Mouse (Mus musculus) stomach, embryonic 15.5 days (tissue): ENCODE data around the gene Kif3b. TPM values are rescaled to one million over a fixed set of nuclear protein-coding genes. Genes with fewer than 3 reads are reported as not detected.
"Not testable (repeated sequence)": the region's sequence is repeated elsewhere in the genome, so short reads cannot be mapped to it uniquely, and the experiment has no call there.

Experiments used
- ATAC-seq: fragments of 200-750 bp; cut with Nextera tagmentation; 2 replicates; pipeline ENCODE4 v1.8.0; 2017; ENCODE audit warnings: low read depth, moderate number of reproducible peaks, moderate TSS enrichment; ENCODE audit not compliant: insufficient read depth, low FRiP score
- H3K27ac ChIP-seq: fragments of 300-500 bp; sonication (generic); 2 replicates; pipeline ENCODE4 v1.5.1; 2015; ENCODE audit warnings: mild to moderate bottlenecking, inconsistent platforms
- H3K27me3 ChIP-seq: fragments of 300-500 bp; sonication (generic); replicated peaks from 2 replicates; pipeline ENCODE4 v1.6.1; 2015; ENCODE audit warnings: inconsistent platforms
- H3K36me3 ChIP-seq: fragments of 300-500 bp; sonication (generic); 2 replicates; pipeline ENCODE4 v1.6.1; 2015; ENCODE audit warnings: inconsistent platforms
- H3K4me1 ChIP-seq: fragments of 300-500 bp; sonication (generic); 2 replicates; pipeline ENCODE4 v1.6.1; 2015; ENCODE audit warnings: inconsistent platforms
- H3K4me2 ChIP-seq: fragments of 300-500 bp; sonication (generic); 2 replicates; pipeline ENCODE4 v1.6.1; 2015; ENCODE audit warnings: mild to moderate bottlenecking, inconsistent platforms
- H3K4me3 ChIP-seq: fragments of 300-500 bp; sonication (generic); replicated peaks from 2 replicates; pipeline ENCODE4 v1.5.1; 2015; ENCODE audit warnings: inconsistent platforms
- H3K9ac ChIP-seq: fragments of 300-500 bp; sonication (generic); 2 replicates; pipeline ENCODE4 v1.6.1; 2015; ENCODE audit warnings: inconsistent platforms
- H3K9me3 ChIP-seq: fragments of 300-500 bp; sonication (generic); 2 replicates; pipeline ENCODE4 v1.6.1; 2016; ENCODE audit warnings: inconsistent platforms
- WGBS: fragments of 180-500 bp; shearing (Covaris S2); methylation state at CpG from one replicate; pipeline ENCODE4 v1.1.7; 2015; 5-methylcytosine and 5-hydroxymethylcytosine counted together
- polyA plus RNA-seq: library from polyadenylated mRNA; unstranded; fragments of >200 nt; fragmentation: Nextera tagmentation; extraction: Ambion mirVana; gene quantifications from 2 replicates; pipeline ENCODE4 v1.2.1, GENCODE M21; 2015

Kif3b gene
- 6.3 and 7.0 TPM in 2 replicates for polyA plus RNA-seq

DNA sequence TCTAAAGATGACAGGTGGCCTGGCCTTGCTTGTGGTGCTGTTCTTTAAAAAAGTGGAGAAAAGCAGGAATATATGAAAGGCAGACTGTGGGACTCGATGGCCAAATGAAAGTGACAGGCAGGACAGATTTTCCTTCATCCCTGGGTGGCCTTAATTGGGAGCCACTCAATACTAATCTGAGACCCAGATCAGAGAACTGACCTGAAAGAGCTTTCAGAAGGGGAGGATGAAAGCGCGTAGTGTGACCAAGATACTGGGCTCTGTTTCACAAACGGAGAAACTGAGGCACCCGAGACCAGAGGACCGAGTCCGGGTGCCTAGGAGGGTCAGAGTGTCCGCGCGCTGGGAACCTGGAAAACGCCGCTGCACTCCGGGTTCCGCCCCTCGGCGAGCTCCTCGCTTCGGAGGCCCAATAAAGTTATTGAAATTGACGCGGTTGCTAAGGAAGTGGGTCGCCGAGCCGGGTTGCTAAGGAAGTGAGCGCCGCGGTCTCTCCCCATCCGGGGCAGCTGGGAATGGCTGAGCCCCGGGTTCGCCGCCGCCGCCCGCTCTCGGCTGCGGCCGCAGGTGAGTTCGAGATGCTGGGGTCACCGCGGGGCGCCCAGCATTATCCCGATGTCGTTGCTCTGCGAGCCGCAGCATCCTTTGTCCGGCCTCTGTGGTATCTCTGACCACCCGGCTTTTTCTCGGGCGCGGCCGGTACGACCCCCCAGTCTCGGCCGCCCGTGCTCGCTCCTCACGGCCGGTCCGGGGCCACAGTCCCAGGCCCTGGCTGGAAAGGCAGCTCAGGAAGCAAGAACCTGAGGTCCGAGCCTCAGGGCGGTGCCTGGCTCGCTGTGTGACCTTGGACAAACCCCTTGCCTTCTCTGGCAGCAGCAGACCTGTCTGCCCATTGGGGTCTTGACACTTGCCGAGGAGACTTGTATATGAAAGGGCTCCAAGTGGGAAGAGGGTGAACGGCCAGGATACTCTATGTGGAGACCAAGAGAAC is at the start of gene Kif3b:
Kif3b (plus strand) TSS at position 476 of the 991 bp plus-strand sequence.
- no peaks in the 10 kb centered on the region for H3K27me3 ChIP-seq
- peaks cover 8% of the 10 kb centered on the region for H3K4me1 ChIP-seq
- peak within 1 kb of the TSS; percentile 86 for H3K4me3 ChIP-seq
- peak within 1 kb of the TSS; percentile 78 for H3K4me2 ChIP-seq
- H3K36me3 ChIP-seq: no peaks in the 10 kb centered on the region
- H3K9me3 ChIP-seq: no peaks in the 10 kb centered on the region
- WGBS: under 1% methylated on average over 63 of the region's 63 CpGs
- peak within 1 kb of the TSS; percentile 74 for H3K9ac ChIP-seq
- no peak within 1 kb of the TSS; the same call in 1 of the 2 replicates for H3K27ac ChIP-seq
- peak; percentile 90 for ATAC-seq

GRCm38 (mm10) chr2:153242156-153242555 is 49.1 kb upstream of the Kif3b start:
- 52% methylated on average over 6 of the region's 6 CpGs for WGBS
- no peaks in the 10 kb centered on the region for H3K36me3 ChIP-seq

GRCm38 (mm10) chr2:153249751-153250150 is 41.5 kb upstream of the Kif3b start:
- no peak overlapping the region for H3K27ac ChIP-seq
- 79% methylated on average over 5 of the region's 5 CpGs for WGBS
- 0 out of 2 replicates have a peak, but pooled peaks have one; percentile 53 for ATAC-seq

More at GRCm38 (mm10) chr2:153242156-153242555, 49.1 kb upstream of the Kif3b start:
- Histone ChIP-seq H3K27me3 (no peaks in the 10 kb centered on the region), H3K4me3 (peak overlapping the region; percentile 98), H3K4me2 (peak overlapping the region; percentile 53), H3K9ac (no peak overlapping the region), H3K4me1 (peaks cover 18% of the 10 kb centered on the region), H3K9me3 (no peaks in the 10 kb centered on the region), H3K27ac (peak overlapping the region; percentile 96; the same call in 1 of the 2 replicates)
- ATAC-seq: no peak

GRCm38 (mm10) chr2:153256604-153257003 is 34.6 kb upstream of the Kif3b start:
- Histone ChIP-seq H3K9me3 (no peaks in the 10 kb centered on the region), H3K4me3 (no peak overlapping the region), H3K4me1 (no peaks in the 10 kb centered on the region), H3K27me3 (no peaks in the 10 kb centered on the region), H3K27ac (no peak overlapping the region), H3K36me3 (peaks cover 6% of the 10 kb centered on the region; the same call in 1 of the 2 replicates), H3K9ac (no peak overlapping the region), H3K4me2 (no peak overlapping the region)
- ATAC-seq: no peak
- 72% methylated on average over 2 of the region's 2 CpGs for WGBS

More at GRCm38 (mm10) chr2:153249751-153250150, 41.5 kb upstream of the Kif3b start:
- peaks cover 2% of the 10 kb centered on the region; the same call in 1 of the 2 replicates for H3K36me3 ChIP-seq
- no peaks in the 10 kb centered on the region for H3K9me3 ChIP-seq
- H3K9ac ChIP-seq: no peak overlapping the region
- H3K4me2 ChIP-seq: no peak overlapping the region
- H3K4me1 ChIP-seq: no peaks in the 10 kb centered on the region
- H3K4me3 ChIP-seq: no peak overlapping the region
- no peaks in the 10 kb centered on the region for H3K27me3 ChIP-seq

DNA sequence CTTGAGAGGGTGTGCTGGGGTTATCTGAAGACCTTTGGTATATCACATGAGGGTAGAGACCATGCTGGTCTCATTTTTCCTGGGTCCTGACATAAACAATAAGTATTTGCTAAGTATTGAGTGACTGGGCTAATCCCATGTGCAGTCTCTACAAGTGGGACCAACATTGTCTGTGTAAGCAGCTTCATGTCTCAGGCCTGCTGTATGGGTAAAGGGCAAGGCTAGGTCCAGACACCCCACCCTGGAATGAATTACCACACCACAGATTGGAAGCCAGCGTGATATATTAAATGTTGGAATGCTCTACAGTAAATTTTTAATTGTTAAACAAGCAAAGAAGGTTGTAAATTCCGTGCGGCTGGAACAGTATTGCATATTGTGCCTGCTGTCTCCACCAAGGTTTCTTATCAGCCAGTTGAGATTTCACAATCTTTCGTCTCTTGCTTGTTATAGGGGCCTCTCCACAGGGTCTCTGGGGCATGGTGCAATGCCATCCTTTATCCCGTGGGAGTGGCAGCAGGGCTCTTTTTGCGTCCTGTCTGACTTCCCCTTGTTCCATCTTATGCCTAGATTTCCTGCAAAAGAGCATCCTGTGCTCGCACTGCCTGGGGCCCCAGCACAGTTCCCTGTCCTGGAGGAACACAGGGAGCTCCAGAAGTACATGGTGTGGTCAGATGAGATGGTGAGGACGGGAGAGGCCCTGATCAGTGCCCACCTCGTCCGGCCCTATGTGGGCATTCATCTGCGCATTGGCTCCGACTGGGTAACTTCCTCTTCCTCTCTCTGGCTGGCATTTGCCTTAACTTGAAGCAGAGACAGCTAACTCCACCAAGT is 32.0 kb upstream of the Kif3b start:
- 65% methylated on average over 12 of the region's 12 CpGs for WGBS
- Histone ChIP-seq H3K27ac (peak overlapping the region; percentile 62), H3K36me3 (peaks cover 16% of the 10 kb centered on the region), H3K27me3 (no peaks in the 10 kb centered on the region), H3K9me3 (no peaks in the 10 kb centered on the region), H3K4me1 (no peaks in the 10 kb centered on the region), H3K9ac (no peak overlapping the region), H3K4me2 (no peak overlapping the region), H3K4me3 (no peak overlapping the region)
- peak; percentile 59 for ATAC-seq

DNA sequence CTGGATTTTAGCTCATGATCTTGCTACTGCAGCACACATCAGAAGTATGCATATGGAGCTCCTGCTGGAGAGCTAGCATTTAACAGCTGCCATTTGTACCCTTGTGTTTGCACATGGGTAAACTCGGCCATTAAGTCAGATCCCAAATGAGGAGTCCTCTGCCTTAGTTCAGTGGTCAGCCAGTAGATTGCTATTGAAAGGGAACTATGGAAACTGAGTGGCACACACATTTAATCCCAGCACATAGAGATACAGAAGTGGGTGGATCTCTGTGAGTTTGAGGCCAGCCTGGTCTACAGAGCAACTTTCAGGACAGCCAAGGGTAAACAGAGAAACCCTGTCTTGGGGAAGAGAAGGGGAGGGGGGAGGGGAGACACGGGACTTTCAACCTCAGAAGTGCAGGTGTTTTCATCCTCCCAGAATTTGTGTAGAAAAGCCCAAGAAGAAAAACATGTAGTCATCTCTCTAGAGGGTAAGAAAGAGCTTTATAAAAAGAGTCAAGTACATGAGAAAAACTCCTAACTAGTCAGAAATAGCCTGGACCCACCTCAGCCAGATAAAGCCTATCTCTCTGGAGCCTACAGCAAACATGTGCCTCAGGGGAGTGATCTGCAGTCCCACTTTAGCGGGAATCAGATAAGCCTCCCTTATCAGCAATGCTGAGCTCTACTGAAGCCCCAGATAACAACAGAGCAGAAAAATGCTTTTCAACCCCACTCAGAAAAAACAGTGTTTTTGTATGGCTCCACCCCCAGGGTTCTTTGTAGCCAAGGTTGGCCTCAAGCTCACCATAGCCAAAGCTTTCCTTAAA is 31.1 kb upstream of the Kif3b start:
- H3K9ac ChIP-seq: no peak overlapping the region
- H3K36me3 ChIP-seq: peaks cover 16% of the 10 kb centered on the region
- peak; percentile 88 for ATAC-seq
- H3K4me3 ChIP-seq: no peak overlapping the region
- 41% methylated on average over 3 of the region's 3 CpGs for WGBS
- no peaks in the 10 kb centered on the region for H3K4me1 ChIP-seq
- no peaks in the 10 kb centered on the region for H3K9me3 ChIP-seq
- no peak overlapping the region for H3K4me2 ChIP-seq
- no peaks in the 10 kb centered on the region for H3K27me3 ChIP-seq
- peak overlapping the region; percentile 62 for H3K27ac ChIP-seq

DNA sequence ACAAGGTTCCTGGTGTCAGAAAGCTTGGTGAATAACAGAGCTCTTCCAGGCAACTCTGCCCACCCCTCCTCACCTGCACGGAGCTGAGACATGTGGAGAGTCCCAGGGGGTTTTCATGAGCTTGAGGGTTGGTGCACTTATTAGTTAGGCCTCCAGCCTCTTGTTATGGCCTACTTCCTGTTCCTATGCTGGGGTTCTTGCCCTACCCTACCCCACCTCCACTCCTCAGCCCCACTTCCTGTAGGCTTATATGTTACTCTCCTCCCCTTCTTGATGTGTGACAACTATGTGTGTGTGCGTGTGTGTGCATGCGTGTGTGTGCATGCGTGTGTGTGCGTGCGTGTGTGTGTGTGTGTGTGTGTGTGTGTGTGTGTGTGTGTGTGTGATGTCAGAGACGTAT is 28.2 kb upstream of the Kif3b start:
- Histone ChIP-seq H3K9me3 (no peaks in the 10 kb centered on the region), H3K9ac (no peak overlapping the region), H3K27me3 (no peaks in the 10 kb centered on the region), H3K27ac (no peak overlapping the region), H3K4me1 (no peaks in the 10 kb centered on the region), H3K4me2 (no peak overlapping the region), H3K4me3 (no peak overlapping the region), H3K36me3 (peaks cover 24% of the 10 kb centered on the region)
- 83% methylated on average over 7 of the region's 7 CpGs for WGBS
- ATAC-seq: no peak

- ATAC-seq: no peak
- Histone ChIP-seq H3K4me1 (0 out of 2 replicates have a peak, but pooled peaks cover 3% of the 10 kb centered on the region), H3K27ac (no peak overlapping the region), H3K36me3 (peaks cover 16% of the 10 kb centered on the region), H3K4me2 (no peak overlapping the region), H3K9me3 (no peaks in the 10 kb centered on the region), H3K9ac (no peak overlapping the region), H3K4me3 (no peak overlapping the region), H3K27me3 (no peaks in the 10 kb centered on the region)
- 88% methylated on average over 2 of the region's 2 CpGs for WGBS
Measured at GRCm38 (mm10) chr2:153267331-153267730, 23.9 kb upstream of the Kif3b start.

DNA sequence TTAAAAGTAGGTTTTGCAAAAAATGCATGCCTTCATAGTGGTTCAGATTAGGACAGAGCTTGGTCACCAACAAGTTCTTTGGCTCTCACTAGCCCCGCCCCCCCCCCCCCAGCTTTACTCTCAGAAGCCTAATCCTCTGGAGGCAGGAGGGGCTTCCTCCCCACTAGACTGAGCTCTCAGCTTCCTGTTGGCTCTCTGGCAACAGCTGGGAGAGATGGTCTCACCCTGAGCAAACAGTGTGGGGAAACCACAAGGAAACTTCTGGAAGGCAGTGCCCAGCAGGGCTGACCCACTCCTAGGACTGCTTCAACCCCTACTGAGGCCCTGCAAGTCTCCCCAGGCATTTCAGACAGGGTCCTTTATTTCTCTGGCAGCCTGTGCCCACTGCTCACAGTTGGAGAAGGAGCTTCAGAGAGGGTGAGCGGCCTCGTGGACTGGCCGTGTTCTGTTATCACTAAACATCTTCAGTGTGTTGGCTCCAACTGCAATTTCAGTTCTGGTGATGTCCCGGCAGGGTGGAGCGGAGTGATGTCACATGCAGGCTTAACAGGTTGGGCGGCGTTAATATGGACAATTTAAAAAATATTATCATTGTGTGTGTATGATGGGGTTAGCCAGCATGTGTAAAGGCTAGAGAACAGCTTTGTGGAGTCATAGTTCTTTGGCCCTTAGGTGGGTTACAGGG is 20.8 kb upstream of the Kif3b start:
- not testable (repeated sequence) for H3K4me2 ChIP-seq, H3K4me1 ChIP-seq, H3K27me3 ChIP-seq, H3K4me3 ChIP-seq, H3K36me3 ChIP-seq, H3K27ac ChIP-seq, H3K9me3 ChIP-seq, H3K9ac ChIP-seq
- 55% methylated on average over 8 of the region's 8 CpGs for WGBS
- peak; percentile 53 for ATAC-seq

DNA sequence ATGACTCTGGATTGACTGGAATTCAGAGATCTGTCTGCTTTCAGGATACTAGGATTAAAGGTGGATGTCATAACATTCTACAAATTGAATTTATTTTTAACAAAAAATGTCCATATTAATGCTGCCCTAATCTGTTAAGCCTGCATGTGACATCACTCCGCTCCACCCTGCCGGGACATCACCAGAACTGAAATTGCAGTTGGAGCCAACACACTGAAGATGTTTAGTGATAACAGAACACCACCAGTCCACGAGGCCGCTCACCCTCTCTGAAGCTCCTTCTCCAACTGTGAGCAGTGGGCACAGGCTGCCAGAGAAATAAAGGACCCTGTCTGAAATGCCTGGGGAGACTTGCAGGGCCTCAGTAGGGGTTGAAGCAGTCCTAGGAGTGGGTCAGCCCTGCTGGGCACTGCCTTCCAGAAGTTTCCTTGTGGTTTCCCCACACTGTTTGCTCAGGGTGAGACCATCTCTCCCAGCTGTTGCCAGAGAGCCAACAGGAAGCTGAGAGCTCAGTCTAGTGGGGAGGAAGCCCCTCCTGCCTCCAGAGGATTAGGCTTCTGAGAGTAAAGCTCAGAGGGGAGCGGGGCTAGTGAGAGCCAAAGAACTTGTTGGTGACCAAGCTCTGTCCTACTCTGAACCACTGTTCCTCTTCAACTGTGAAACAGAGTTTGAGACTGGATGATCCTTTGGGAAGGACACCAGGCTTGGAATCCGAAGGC is 16.9 kb upstream of the Kif3b start:
- not testable (repeated sequence) for H3K4me3 ChIP-seq, H3K27me3 ChIP-seq, H3K27ac ChIP-seq, H3K36me3 ChIP-seq, H3K4me1 ChIP-seq, H3K4me2 ChIP-seq, H3K9me3 ChIP-seq, H3K9ac ChIP-seq
- WGBS: 56% methylated on average over 6 of the region's 6 CpGs
- ATAC-seq: peak; percentile 56; the same call in 1 of the 2 replicates
